Mouse (Mus musculus): ENCODE data around the gene Cox15. TPM values are rescaled to one million over a fixed set of nuclear protein-coding genes. Genes with fewer than 3 reads are reported as not detected.

The Cox15 gene
- polyA plus RNA-seq, 1 experiment from 2014 or later, result 12.0 TPM

GRCm38 (mm10) chr19:43720061-43720460 is 32.7 kb downstream of the Cox15 start:
- H3K27ac ChIP-seq (ENCODE audit: low read length), result no peak overlapping the region
- H3K4me2 ChIP-seq (replicated peaks; ENCODE audit: low read depth, low read length), result no peak overlapping the region
- no peaks in the 10 kb centered on the region for H3K27me3 ChIP-seq (ENCODE audit: insufficient read depth, low read length)
- H3K9ac ChIP-seq (replicated peaks; ENCODE audit: low read length), result no peak overlapping the region
- H3K4me1 ChIP-seq (ENCODE audit: insufficient read depth, low read length), result no peaks in the 10 kb centered on the region
- ATAC-seq (ENCODE audit: low FRiP score, low TSS enrichment), result no peak
- H3K4me3 ChIP-seq (ENCODE audit: low read length), result no peak overlapping the region
- no peaks in the 10 kb centered on the region for H3K9me3 ChIP-seq (ENCODE audit: low read length)
- peaks cover 30% of the 10 kb centered on the region for H3K36me3 ChIP-seq (ENCODE audit: insufficient read depth, low read length)
- 93% methylated on average over 11 of the region's 11 CpGs for WGBS

DNA sequence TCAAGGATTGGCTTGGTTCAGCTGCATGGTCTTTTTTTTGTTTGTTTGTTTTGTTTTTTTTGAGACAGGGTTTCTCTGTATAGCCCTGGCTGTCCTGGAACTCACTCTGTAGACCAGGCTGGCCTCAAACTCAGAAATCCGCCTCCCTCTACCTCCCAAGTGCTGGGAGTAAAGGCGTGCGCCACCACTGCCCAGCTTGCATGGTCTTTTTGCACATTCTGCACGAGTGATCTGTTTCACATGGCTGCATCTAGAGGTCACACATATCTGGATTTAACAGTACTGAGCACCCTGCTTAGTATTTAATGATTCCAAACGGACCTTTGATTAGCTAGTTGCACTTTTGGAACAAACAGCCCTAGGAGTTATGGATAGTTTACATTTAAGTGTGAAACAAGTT is 40.8 kb downstream of the Cox15 start:
- Histone ChIP-seq H3K9ac (replicated peaks; ENCODE audit: low read length) (no peak overlapping the region), H3K27ac (ENCODE audit: low read length) (no peak overlapping the region), H3K36me3 (ENCODE audit: insufficient read depth, low read length) (peaks cover 5% of the 10 kb centered on the region; the same call in 1 of the 2 replicates), H3K4me3 (ENCODE audit: low read length) (no peak overlapping the region), H3K4me2 (replicated peaks; ENCODE audit: low read depth, low read length) (no peak overlapping the region), H3K9me3 (ENCODE audit: low read length) (no peaks in the 10 kb centered on the region), H3K4me1 (ENCODE audit: insufficient read depth, low read length) (peaks cover 12% of the 10 kb centered on the region; the same call in 1 of the 2 replicates), H3K27me3 (ENCODE audit: insufficient read depth, low read length) (no peaks in the 10 kb centered on the region)
- WGBS, result 48% methylated on average over 5 of the region's 5 CpGs
- 0 out of 2 replicates have a peak, but pooled peaks have one; percentile 12 for ATAC-seq (ENCODE audit: low FRiP score, low TSS enrichment)

- Histone ChIP-seq H3K4me1 (ENCODE audit: insufficient read depth, low read length) (peaks cover 12% of the 10 kb centered on the region; the same call in 1 of the 2 replicates), H3K36me3 (ENCODE audit: insufficient read depth, low read length) (peaks cover 8% of the 10 kb centered on the region; the same call in 1 of the 2 replicates), H3K4me3 (ENCODE audit: low read length) (no peak overlapping the region), H3K4me2 (replicated peaks; ENCODE audit: low read depth, low read length) (no peak overlapping the region), H3K27me3 (ENCODE audit: insufficient read depth, low read length) (no peaks in the 10 kb centered on the region), H3K27ac (ENCODE audit: low read length) (peak overlapping the region; percentile 67), H3K9me3 (ENCODE audit: low read length) (no peaks in the 10 kb centered on the region), H3K9ac (replicated peaks; ENCODE audit: low read length) (no peak overlapping the region)
- 0 out of 2 replicates have a peak, but pooled peaks have one; percentile 19 for ATAC-seq (ENCODE audit: low FRiP score, low TSS enrichment)
- 59% methylated on average over 16 of the region's 22 CpGs for WGBS
Observed at GRCm38 (mm10) chr19:43711159-43711916, 41.5 kb downstream of the Cox15 start.

- Histone ChIP-seq H3K9me3 (ENCODE audit: low read length) (no peaks in the 10 kb centered on the region), H3K27me3 (ENCODE audit: insufficient read depth, low read length) (no peaks in the 10 kb centered on the region), H3K9ac (replicated peaks; ENCODE audit: low read length) (no peak overlapping the region), H3K36me3 (ENCODE audit: insufficient read depth, low read length) (peaks cover 21% of the 10 kb centered on the region), H3K27ac (ENCODE audit: low read length) (no peak overlapping the region), H3K4me3 (ENCODE audit: low read length) (no peak overlapping the region), H3K4me2 (replicated peaks; ENCODE audit: low read depth, low read length) (no peak overlapping the region), H3K4me1 (ENCODE audit: insufficient read depth, low read length) (peaks cover 12% of the 10 kb centered on the region; the same call in 1 of the 2 replicates)
- no peak for ATAC-seq (ENCODE audit: low FRiP score, low TSS enrichment)
- 74% methylated on average over 8 of the region's 8 CpGs for WGBS
Observed at GRCm38 (mm10) chr19:43709317-43709716, 43.5 kb downstream of the Cox15 start.

DNA sequence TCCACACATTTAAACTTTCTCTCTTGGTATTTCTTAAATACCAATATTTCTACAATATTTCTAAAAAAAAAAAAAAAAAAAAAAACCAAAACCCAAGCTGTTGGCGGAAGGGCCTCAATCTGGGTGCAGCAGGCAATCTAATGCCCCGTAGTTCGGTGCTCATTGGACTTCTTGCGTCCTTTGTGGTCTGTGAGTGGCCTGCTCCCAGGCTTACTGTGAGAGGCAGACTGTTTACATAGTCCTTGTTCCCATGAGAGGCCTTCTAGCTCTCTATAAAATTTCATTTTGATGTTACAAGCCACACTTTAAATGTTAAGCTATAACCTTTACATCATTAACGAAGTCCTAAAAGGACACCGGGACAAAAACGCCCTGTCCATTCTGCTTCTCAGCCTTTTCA is 44.6 kb downstream of the Cox15 start:
- Histone ChIP-seq H3K4me1 (ENCODE audit: insufficient read depth, low read length) (peaks cover 12% of the 10 kb centered on the region; the same call in 1 of the 2 replicates), H3K36me3 (ENCODE audit: insufficient read depth, low read length) (peaks cover 21% of the 10 kb centered on the region), H3K4me2 (replicated peaks; ENCODE audit: low read depth, low read length) (no peak overlapping the region), H3K4me3 (ENCODE audit: low read length) (no peak overlapping the region), H3K27me3 (ENCODE audit: insufficient read depth, low read length) (no peaks in the 10 kb centered on the region), H3K9ac (replicated peaks; ENCODE audit: low read length) (no peak overlapping the region), H3K27ac (ENCODE audit: low read length) (no peak overlapping the region), H3K9me3 (ENCODE audit: low read length) (no peaks in the 10 kb centered on the region)
- 96% methylated on average over 7 of the region's 7 CpGs for WGBS
- ATAC-seq (ENCODE audit: low FRiP score, low TSS enrichment), result no peak

GRCm38 (mm10) chr19:43704787-43705497 is 47.9 kb downstream of the Cox15 start:
- Histone ChIP-seq H3K4me1 (ENCODE audit: insufficient read depth, low read length) (no peaks in the 10 kb centered on the region), H3K4me3 (ENCODE audit: low read length) (no peak overlapping the region), H3K36me3 (ENCODE audit: insufficient read depth, low read length) (peaks cover 38% of the 10 kb centered on the region), H3K9me3 (ENCODE audit: low read length) (no peaks in the 10 kb centered on the region), H3K27ac (ENCODE audit: low read length) (no peak overlapping the region), H3K9ac (replicated peaks; ENCODE audit: low read length) (no peak overlapping the region), H3K4me2 (replicated peaks; ENCODE audit: low read depth, low read length) (no peak overlapping the region), H3K27me3 (ENCODE audit: insufficient read depth, low read length) (no peaks in the 10 kb centered on the region)
- peak; percentile 54; the same call in 1 of the 2 replicates for ATAC-seq (ENCODE audit: low FRiP score, low TSS enrichment)
- WGBS, result 71% methylated on average over 17 of the region's 17 CpGs

DNA sequence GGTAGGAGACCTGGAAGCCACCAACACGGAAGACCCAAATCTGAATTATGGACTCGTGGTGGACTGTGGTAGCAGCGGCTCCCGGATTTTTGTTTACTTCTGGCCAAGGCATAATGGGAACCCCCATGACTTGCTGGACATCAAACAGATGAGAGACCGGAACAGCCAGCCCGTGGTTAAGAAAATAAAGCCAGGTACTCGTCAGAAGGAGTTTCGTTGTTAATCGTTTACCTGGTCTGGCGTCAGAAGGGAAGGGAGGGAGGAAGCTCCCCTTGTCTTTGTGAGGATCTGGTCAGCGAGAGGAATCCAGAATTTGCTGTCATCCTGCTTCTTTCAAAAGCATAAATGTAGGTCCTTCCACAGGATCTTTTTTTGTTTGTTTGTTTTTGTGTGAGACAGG is 48.6 kb downstream of the Cox15 start:
- Histone ChIP-seq H3K4me1 (ENCODE audit: insufficient read depth, low read length) (no peaks in the 10 kb centered on the region), H3K4me2 (replicated peaks; ENCODE audit: low read depth, low read length) (no peak overlapping the region), H3K27me3 (ENCODE audit: insufficient read depth, low read length) (no peaks in the 10 kb centered on the region), H3K9ac (replicated peaks; ENCODE audit: low read length) (no peak overlapping the region), H3K36me3 (ENCODE audit: insufficient read depth, low read length) (peaks cover 39% of the 10 kb centered on the region), H3K27ac (ENCODE audit: low read length) (no peak overlapping the region), H3K9me3 (ENCODE audit: low read length) (no peaks in the 10 kb centered on the region), H3K4me3 (ENCODE audit: low read length) (no peak overlapping the region)
- ATAC-seq (ENCODE audit: low FRiP score, low TSS enrichment), result no peak
- 62% methylated on average over 11 of the region's 11 CpGs for WGBS

GRCm38 (mm10) chr19:43699763-43700155 is 53.0 kb downstream of the Cox15 start:
- WGBS, result 84% methylated on average over 6 of the region's 6 CpGs

DNA sequence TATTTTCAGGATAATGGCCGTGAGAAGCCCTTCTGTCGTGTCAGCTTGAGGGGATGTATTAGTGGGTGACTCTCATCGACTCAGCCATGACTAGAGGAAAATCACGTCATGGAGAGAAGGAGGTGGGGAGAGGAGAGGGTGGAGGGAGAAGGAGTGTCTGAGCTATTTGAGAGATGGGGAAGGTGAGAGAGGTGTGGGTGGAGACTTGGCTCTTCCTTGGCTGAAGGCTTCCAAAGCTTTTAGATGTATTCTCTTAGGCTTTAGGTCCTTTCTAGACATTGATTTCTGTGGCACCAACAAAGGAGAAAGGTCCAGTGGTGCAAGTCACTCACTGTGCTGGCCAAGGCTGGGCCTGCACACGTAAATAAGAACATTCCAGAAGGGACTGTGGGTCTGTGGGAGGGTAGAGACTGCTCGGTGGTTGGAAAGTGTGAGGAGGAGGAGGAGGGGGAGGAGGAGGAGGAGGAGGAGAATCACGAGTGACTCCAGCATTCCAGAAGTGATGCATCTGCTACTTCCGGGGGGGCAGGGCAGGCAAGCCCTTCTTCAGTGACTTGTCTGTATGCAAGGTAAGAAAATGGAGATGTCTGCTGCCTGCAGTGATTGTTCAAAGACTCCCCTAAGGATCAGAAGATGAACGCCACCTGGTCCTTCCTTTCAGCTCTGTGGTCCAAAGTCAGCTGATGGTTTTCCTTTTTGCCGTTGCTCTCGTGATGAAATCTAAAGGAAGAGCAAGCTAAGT is 53.6 kb downstream of the Cox15 start:
- ATAC-seq (ENCODE audit: low FRiP score, low TSS enrichment), result no peak
- H3K4me2 ChIP-seq (replicated peaks; ENCODE audit: low read depth, low read length), result no peak overlapping the region
- no peaks in the 10 kb centered on the region for H3K27me3 ChIP-seq (ENCODE audit: insufficient read depth, low read length)
- H3K4me1 ChIP-seq (ENCODE audit: insufficient read depth, low read length), result peaks cover 9% of the 10 kb centered on the region; the same call in 1 of the 2 replicates
- 55% methylated on average over 11 of the region's 11 CpGs for WGBS
- no peak overlapping the region for H3K9ac ChIP-seq (replicated peaks; ENCODE audit: low read length)
- H3K36me3 ChIP-seq (ENCODE audit: insufficient read depth, low read length), result peaks cover 18% of the 10 kb centered on the region
- no peak overlapping the region for H3K27ac ChIP-seq (ENCODE audit: low read length)
- no peaks in the 10 kb centered on the region for H3K9me3 ChIP-seq (ENCODE audit: low read length)
- no peak overlapping the region for H3K4me3 ChIP-seq (ENCODE audit: low read length)

More at GRCm38 (mm10) chr19:43699763-43700155, 53.0 kb downstream of the Cox15 start:
- no peak overlapping the region for H3K9ac ChIP-seq (replicated peaks; ENCODE audit: low read length)
- ATAC-seq (ENCODE audit: low FRiP score, low TSS enrichment), result no peak
- H3K36me3 ChIP-seq (ENCODE audit: insufficient read depth, low read length), result peaks cover 18% of the 10 kb centered on the region
- H3K27me3 ChIP-seq (ENCODE audit: insufficient read depth, low read length), result no peaks in the 10 kb centered on the region
- no peaks in the 10 kb centered on the region for H3K9me3 ChIP-seq (ENCODE audit: low read length)
- H3K4me3 ChIP-seq (ENCODE audit: low read length), result no peak overlapping the region
- H3K4me1 ChIP-seq (ENCODE audit: insufficient read depth, low read length), result peaks cover 9% of the 10 kb centered on the region; the same call in 1 of the 2 replicates
- H3K4me2 ChIP-seq (replicated peaks; ENCODE audit: low read depth, low read length), result no peak overlapping the region
- H3K27ac ChIP-seq (ENCODE audit: low read length), result no peak overlapping the region
